Mouse (Mus musculus): ENCODE results near the gene Kirrel3.

Kirrel3 gene

GRCm38 (mm10) chr9:34961171-34961570 lies 475.5 kb downstream of the Kirrel3 start:
- DNase-seq, result no peak

GRCm38 (mm10) chr9:34962251-34962650 lies 476.6 kb downstream of the Kirrel3 start:
- no peak for DNase-seq

- no peak for DNase-seq
These were observed 477.9 kb downstream of the Kirrel3 start for GRCm38 (mm10) chr9:34963593-34963992.

GRCm38 (mm10) chr9:34964172-34965040 lies 478.7 kb downstream of the Kirrel3 start:
- no peak for DNase-seq

- no peak for DNase-seq
These were observed 479.3 kb downstream of the Kirrel3 start for GRCm38 (mm10) chr9:34965041-34965415.

GRCm38 (mm10) chr9:34967772-34968171 lies 482.1 kb downstream of the Kirrel3 start:
- DNase-seq, result no peak

- no peak for DNase-seq
These were observed 484.3 kb downstream of the Kirrel3 start for GRCm38 (mm10) chr9:34969881-34970490.

GRCm38 (mm10) chr9:34974326-34974725 lies 488.6 kb downstream of the Kirrel3 start:
- DNase-seq, result no peak

GRCm38 (mm10) chr9:34975245-34975644 lies 489.6 kb downstream of the Kirrel3 start:
- DNase-seq, result no peak

- DNase-seq, result no peak
These were observed 491.1 kb downstream of the Kirrel3 start for GRCm38 (mm10) chr9:34976596-34977462.

GRCm38 (mm10) chr9:34977700-34978099 lies 492.0 kb downstream of the Kirrel3 start:
- no peak for DNase-seq

- no peak for DNase-seq
These were observed 492.5 kb downstream of the Kirrel3 start for GRCm38 (mm10) chr9:34978229-34978628.

- no peak for DNase-seq
These were observed 495.0 kb downstream of the Kirrel3 start for GRCm38 (mm10) chr9:34980516-34981265.

- peak; percentile 27 for DNase-seq
These were observed 498.1 kb downstream of the Kirrel3 start for GRCm38 (mm10) chr9:34983513-34984462.

GRCm38 (mm10) chr9:34986156-34986555 lies 500.5 kb downstream of the Kirrel3 start:
- DNase-seq, result no peak

GRCm38 (mm10) chr9:34987422-34988148 lies 501.9 kb downstream of the Kirrel3 start:
- DNase-seq, result no peak

- DNase-seq, result no peak
These were observed 503.0 kb downstream of the Kirrel3 start for GRCm38 (mm10) chr9:34988683-34989082.

GRCm38 (mm10) chr9:34992201-34992600 lies 506.5 kb downstream of the Kirrel3 start:
- no peak for DNase-seq

GRCm38 (mm10) chr9:34993467-34994211 lies 507.9 kb downstream of the Kirrel3 start:
- DNase-seq, result no peak

GRCm38 (mm10) chr9:34995078-34995477 lies 509.4 kb downstream of the Kirrel3 start:
- no peak for DNase-seq

All from thymus, postnatal 14 days (tissue).